Mouse (Mus musculus) central nervous system, embryonic 11.5 days (tissue): ENCODE results near the gene Jade2. TPM values are rescaled to one million over a fixed set of nuclear protein-coding genes. Genes with fewer than 3 reads are reported as not detected.

Experiments
- polyA plus RNA-seq: library from polyadenylated mRNA; depleted of rRNA; stranded (reverse); fragments of >200 nt; gene quantifications from 2 replicates; pipeline ENCODE4 v1.2.3, GENCODE M21; 2012; rRNA removed

The Jade2 gene
- polyA plus RNA-seq: 0.84 and 1.3 TPM in 2 replicates

GRCm38 (mm10) chr11:51857081-51857671 is at the start of gene Jade2:
Gene Jade2 (minus strand): TSS chr11:51857653.

Other genes starting within 250 kb of the Jade2 start
- 123 and 142 TPM in 2 replicates for gene Nhp2, start 237.9 kb downstream of the Jade2 start, polyA plus RNA-seq
- gene Rmnd5b, start 221.8 kb downstream of the Jade2 start, polyA plus RNA-seq: 31.3 and 35.2 TPM in 2 replicates
- gene N4bp3, start 206.8 kb downstream of the Jade2 start, polyA plus RNA-seq: 7.5 and 8.3 TPM in 2 replicates
- 1.2 and 3.3 TPM in 2 replicates for gene D930048N14Rik, start 206.7 kb downstream of the Jade2 start, polyA plus RNA-seq
- gene 0610009B22Rik, start 168.8 kb downstream of the Jade2 start, polyA plus RNA-seq: 23.7 and 51.7 TPM in 2 replicates
- 5.7 and 10.7 TPM in 2 replicates for gene Sec24a, start 94.0 kb downstream of the Jade2 start, polyA plus RNA-seq
- 40.0 and 64.0 TPM in 2 replicates for gene Sar1b, start 94.0 kb downstream of the Jade2 start, polyA plus RNA-seq
- 45.7 and 62.2 TPM in 2 replicates for gene Cdkn2aipnl, start 110.0 kb upstream of the Jade2 start, polyA plus RNA-seq
- 100 and 210 TPM in 2 replicates for gene Ube2b, start 143.1 kb upstream of the Jade2 start, polyA plus RNA-seq
- gene Cdkl3, start 146.6 kb upstream of the Jade2 start, polyA plus RNA-seq: 9.9 and 12.7 TPM in 2 replicates
- 86.5 and 96.9 TPM in 2 replicates for gene Ppp2ca, start 241.0 kb upstream of the Jade2 start, polyA plus RNA-seq